Mouse (Mus musculus) embryo, embryonic 9.5 days (tissue): ENCODE results near the gene Olfr222.
"Not testable (repeated sequence)": the region's sequence is repeated elsewhere in the genome, so short reads cannot be mapped to it uniquely, and the experiment has no call there.

ENCODE experiments used
- DNase-seq: peaks from one replicate; pipeline ENCODE4 v3.0.0-alpha.2; 2017; ENCODE audit errors: extremely low spot score

Olfr222 gene

GRCm38 (mm10) chr11:59576135-59576534 is at the start of gene Olfr222:
Olfr222 (minus strand) TSS chr11:59576235.
- DNase-seq, result not testable (repeated sequence)

GRCm38 (mm10) chr11:59624017-59624630 is 48.1 kb upstream of the Olfr222 start:
- DNase-seq, result peak; percentile 38

DNA sequence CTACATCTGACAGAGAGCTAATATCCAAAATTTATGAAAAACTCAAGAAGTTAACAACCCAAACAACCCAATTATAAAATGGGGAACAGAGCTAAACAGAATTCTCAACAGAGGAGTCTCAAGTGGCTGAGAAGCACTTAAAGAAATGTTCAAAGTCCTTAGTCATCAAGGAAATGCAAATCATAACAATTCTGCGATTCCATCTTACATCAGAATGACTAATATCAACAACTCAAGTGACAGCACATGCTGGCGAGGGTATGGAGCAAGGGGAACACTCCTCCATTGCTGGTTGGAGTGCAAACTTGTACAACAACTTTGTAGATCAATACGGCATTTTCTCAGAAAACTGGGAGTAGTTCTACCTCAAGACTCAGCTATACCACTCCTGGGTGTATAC is 46.2 kb upstream of the Olfr222 start:
- DNase-seq, result no peak

GRCm38 (mm10) chr11:59616986-59617385 is 41.0 kb upstream of the Olfr222 start:
- not testable (repeated sequence) for DNase-seq

DNA sequence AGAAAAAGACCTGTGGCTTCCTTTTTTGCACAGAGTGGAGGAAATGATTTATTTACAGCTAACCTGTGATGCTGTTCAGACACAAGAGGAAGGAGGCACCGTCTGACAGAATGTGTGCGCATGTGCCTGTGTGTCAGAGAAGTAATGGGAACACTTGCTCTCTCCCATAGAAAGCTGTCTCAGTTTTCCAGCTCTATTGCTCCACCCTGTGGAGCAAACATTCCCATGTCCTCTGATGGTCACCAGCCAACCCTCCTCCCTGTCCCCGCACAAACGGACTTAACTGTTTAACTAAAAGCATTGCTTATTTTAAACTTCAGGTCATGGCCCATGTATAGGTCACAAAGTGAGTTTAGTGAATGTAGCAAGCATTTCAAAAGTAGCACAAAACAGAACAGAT is 38.1 kb upstream of the Olfr222 start:
- peak; percentile 4 for DNase-seq

DNA sequence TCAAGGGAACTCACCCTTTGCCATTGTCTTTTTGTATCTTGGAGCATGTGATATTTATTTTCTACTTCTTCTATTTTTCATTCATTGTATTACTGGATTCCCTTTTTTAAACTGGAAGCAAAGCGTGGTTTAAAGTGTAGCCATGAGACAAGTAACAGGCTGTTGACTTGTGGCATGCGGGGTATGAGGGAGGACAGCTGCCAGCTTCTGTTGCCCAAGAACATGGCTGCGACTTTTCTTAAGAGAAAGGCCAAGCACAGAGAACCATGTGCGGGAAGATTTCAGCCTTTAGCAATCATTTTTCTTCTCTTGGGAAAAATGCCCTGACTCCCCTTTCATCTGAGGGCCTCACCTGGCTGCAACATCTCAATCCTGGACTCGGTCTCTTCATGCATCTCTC is 35.6 kb upstream of the Olfr222 start:
- DNase-seq, result no peak

DNA sequence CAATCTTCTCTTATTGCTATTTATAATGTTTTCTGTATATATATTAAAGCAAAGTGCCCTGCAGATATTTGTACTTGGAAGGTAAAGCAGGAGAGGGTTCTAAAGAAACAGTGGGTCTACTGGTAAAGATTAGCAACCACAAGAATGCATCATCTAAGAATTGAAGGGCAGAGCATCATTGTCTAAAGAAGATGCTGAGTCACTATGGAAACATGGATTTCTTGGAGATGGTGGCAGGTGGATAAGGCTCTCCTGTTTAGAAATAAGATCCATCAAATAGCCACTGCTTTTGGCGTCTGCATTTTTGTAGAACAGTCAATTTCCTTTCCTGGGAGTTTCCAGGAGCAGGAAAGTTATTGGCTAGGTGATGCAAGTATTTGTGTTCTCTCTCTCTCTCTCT is 26.3 kb upstream of the Olfr222 start:
- DNase-seq, result no peak

DNA sequence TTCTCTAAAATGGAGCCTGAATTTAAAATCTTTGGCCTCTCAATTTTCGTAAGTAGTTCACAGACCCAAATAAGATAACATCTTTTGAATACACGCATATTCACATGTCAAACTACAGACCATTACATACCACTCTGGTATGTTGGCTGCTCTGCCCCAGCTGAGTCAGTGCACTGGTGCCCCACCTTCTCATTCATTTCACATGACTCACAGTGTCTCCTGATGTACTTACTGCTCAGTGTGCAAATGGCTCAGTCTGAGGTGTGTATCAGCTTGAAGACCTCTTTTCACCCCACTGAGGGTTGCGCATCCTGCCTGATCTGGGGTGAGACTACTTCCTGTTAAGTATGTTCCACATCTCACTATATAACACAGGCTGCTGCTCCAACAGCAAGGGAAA is 24.8 kb upstream of the Olfr222 start:
- DNase-seq, result no peak

DNA sequence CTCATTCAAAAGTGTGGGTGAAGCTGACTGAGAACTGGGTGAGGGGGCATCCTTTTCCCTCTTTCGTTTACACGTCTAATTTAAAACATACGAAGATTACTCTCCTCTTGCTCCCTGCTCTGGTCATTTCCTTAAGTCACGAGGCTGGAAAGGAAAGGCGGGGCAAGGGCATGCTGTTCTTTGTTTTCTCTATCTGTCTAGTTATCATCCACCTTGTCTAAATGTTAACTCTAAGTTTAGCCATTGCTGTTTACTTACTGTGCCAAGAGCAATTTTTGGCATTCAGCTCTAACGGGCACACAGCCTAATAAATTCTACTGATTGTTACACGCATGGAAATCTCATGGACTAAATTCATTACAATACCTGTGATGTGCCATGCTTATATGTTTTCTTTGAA is 23.2 kb upstream of the Olfr222 start:
- DNase-seq, result no peak

GRCm38 (mm10) chr11:59596950-59597349 is 20.9 kb upstream of the Olfr222 start:
- DNase-seq, result no peak

GRCm38 (mm10) chr11:59596091-59596490 is 20.1 kb upstream of the Olfr222 start:
- no peak for DNase-seq

GRCm38 (mm10) chr11:59593189-59593588 is 17.2 kb upstream of the Olfr222 start, which contains the start of gene Olfr223:
Olfr223 (minus strand) TSS chr11:59593289.
- DNase-seq, result no peak

DNA sequence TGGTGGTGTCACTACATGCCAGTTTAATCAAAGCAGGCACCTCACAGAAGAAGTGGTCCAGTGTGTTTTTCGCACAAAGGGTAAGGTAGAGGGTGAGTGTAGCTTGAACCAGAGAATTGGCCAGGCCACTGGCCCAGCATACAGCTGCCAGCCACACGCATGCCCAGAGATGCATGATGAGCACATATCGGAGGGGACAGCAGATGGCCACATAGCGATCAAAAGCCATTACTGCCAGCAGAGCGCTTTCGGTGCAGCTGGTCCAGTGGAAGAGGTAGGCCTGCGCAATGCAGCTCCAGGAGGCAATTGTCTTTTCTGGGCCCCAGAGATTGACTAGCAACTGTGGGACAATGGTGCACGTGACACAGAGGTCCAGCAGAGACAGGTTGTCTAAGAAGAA is 13.5 kb upstream of the Olfr222 start:
- no peak for DNase-seq

DNA sequence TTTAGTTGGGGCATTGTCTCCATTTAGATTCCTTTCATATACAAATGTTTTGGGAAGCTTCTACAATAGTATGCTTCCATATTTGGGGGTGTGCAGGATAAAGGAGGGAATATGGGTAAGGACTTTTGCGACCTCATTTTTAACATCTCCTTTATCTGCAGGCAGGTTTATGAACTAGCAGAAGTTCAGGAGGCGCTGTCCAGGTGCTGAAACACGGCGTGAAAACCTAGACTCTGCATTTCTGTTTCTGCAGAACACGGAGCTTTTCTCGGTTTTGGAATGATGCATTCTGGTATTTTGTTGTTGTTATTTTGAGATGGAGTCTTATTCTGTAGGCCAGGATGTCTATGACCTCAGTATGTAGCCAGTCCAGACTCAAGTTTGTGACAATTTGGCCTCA is 8.5 kb upstream of the Olfr222 start:
- DNase-seq, result peak; percentile 14

DNA sequence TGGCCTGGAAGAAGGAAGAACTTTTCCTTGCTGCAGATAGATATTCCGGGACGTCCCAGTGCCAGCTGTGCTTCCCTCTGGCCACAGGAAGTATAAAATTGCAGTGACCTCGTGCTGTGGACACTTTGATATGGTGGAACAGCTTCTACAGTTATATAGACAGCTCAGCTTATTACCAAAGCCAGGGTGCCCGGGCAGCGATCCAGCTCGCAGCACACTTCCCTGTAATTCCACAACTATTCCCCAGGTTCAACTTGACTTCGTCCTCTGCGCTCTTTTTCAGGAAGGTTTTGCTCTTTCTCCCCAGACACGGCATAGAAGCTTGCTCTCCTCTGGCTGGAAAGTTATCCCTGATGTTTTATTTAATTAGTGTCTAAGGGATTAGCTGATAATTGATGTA is 309 bp downstream of the Olfr222 start:
- DNase-seq, result no peak

DNA sequence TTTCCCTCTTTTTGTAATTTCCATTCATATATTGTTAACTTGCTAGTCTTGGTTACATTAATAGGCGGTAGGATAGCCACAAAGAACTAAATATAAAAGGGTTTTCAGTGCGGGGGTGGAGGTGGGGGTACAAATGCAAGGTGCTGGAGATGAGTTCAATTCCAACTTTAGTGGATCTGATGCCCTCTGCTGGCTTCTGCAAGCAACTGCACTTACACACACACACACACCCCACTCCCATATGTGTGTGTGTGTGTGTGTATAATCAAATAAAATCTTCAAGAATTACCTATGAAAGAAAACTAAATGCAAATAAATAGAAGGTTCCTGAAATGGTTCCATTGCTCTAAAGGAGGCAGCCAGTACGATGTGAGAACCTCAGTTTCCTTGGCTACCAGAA is 6.7 kb downstream of the Olfr222 start:
- no peak for DNase-seq

GRCm38 (mm10) chr11:59562837-59563236 is 13.2 kb downstream of the Olfr222 start:
- DNase-seq, result no peak

DNA sequence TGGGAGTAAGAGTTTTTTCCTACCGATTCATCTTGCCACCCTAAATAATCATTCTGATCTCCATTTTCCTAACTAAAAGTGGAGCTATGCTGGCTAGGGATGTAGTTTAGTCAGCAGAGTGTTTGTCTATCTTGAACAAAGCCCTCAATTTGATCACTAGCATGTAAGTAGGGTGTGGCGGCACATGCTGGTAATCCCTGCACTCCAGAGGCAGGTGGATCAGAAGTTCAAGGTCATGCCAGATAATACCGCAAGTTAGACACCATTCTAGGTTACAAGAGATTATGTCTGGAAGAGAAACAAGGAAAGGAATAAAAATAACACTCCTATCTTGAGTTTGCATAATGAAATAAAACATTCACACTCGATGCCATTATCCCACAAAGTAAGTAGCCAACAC is 13.7 kb downstream of the Olfr222 start:
- DNase-seq, result no peak

GRCm38 (mm10) chr11:59560906-59561305 is 15.1 kb downstream of the Olfr222 start:
- DNase-seq, result no peak

- no peak for DNase-seq
Measured at GRCm38 (mm10) chr11:59554535-59554934, 21.5 kb downstream of the Olfr222 start.

DNA sequence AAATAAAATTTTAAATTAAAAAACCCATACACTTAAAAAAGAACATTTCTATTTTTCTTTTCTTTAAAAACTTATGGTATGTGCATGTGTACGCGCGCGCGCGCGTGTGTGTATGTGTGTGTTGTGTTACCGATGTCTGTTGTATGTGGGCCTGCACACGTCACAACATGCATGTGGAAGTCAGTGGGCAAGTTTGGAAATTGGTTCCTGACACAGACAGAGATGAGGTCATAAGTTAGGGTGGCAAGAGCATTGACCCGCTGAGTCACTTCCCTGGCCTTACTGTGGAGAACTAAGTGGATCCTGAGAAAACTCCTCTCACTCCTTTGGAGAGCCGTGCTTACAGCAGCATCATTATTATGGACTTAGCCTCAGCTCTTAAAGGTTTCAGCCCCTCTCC is 21.9 kb downstream of the Olfr222 start:
- DNase-seq, result no peak

- no peak for DNase-seq
Measured at GRCm38 (mm10) chr11:59544005-59544404, 32.0 kb downstream of the Olfr222 start.

- DNase-seq, result no peak
Measured at GRCm38 (mm10) chr11:59543376-59543775, 32.7 kb downstream of the Olfr222 start.

DNA sequence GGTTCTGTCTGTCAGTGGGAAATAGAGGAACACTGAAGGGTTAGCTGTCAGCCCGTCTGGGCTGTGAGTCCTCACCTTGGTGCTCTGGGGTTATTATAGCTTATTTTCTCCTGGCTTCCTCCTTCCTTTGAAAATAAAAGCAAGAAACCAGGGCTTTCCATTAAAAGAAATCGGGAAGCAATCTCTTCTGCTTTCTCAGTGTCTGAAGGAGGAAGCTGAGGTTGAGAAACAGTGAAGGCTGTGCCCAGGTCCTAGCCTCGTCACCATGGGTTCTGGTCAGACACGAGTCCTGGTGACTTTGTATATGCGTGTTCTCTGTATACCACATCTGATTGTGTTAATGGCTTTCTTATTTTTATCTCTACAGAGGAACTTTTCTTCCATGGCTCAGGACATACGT is 33.6 kb downstream of the Olfr222 start:
- DNase-seq, result no peak
